Mouse (Mus musculus) adrenal gland, postnatal 14 days (tissue): ENCODE measurements at regions not wholly inside any gene's neighbourhood (a gene's known extent, or its start where the extent isn't known, plus 50 kb on each side); places are given as distances from the start of the nearest gene placed in this dataset.
"Not testable (repeated sequence)": the region's sequence is repeated elsewhere in the genome, so short reads cannot be mapped to it uniquely, and the experiment has no call there.

Experiments
- DNase-seq: peaks from one replicate; pipeline ENCODE4 v3.0.0; 2021; ENCODE audit warnings: mixed read lengths

DNA sequence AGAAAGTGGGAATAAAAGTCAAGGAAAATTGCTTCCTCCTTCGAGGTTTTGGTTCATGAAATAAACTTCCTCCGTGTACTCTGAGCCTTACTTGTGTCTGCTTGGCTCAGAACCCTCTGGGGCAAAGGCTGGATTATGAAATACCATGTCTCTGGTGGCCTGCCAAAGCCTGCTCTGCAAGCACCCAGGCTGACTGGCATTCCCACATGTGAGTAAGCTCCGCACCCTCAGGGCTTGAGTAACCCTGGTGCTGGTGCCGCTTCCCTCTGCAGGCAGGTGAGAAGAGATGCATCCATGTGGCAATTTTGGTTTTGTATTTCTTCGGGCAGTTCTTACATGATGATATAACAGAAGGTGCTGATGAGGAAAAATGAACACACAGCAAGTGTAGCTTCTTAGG is 66.0 kb downstream of the Nr2f2 start:
- peak; percentile 85 for DNase-seq

DNA sequence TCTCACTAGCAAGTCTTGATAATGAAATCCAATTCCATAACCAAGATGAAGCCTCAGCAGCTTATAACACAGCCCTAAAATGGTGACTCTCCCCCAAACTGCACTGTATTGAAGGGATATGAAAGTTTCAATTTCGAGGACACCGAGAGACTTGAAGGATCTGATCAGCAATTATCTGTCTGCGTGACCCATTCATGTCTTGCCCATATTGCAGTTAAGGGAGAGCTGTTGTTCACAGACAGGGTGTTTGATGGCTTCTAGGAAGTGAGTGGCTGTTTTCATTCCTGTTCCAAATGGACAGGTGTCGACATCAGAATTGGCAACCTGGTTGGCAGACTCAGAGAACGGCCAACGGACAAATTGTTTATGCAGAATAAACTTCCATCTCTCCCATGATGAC is 75.1 kb downstream of the Nr2f2 start:
- no peak for DNase-seq

DNA sequence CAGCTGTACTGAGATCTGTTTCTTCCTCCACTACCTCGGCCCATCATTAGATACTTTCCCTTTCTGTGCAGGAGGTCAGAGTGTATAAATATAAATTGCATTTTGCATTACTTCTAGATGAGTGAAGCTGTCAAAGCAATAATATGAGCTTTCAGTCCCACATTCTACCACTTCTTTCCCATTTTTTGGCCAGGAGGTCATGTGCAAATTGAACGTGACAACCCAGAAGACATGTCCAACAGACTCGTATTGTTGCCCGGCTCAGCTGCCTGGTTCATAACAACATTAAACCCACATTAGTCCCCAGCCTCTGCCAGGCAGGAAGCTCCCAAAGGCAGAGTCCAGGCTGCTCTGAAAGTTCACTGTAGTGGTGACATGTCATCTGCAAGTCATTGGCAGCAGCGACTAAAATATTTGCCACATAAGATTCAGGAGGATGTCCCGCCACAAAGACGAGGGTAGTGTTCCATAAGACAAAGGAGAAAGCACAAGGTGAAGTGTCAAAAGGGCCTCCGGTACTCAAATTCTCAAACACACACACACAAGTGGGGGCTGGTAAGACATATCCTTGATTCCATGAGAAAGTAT is 75.7 kb downstream of the Nr2f2 start:
- DNase-seq = no peak

DNA sequence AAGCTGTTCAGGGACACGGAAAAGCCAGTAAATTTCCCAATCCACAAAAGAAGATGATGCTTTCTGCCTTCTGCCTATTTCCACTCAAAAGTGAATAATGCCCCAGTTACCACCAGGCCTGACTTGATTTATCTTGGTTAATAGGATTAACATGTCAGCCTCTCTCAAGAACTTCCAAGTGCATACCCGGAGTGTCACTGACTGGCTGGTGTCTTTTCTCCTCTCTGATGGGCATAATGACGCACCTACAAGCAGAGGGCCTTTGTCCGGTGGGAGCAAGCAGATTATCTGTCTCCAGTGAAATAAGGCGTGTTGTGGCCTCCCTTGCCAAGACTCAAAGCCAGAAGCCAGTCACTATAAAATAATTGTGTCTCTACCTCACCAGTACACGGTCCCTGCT is 76.3 kb downstream of the Nr2f2 start:
- no peak for DNase-seq

DNA sequence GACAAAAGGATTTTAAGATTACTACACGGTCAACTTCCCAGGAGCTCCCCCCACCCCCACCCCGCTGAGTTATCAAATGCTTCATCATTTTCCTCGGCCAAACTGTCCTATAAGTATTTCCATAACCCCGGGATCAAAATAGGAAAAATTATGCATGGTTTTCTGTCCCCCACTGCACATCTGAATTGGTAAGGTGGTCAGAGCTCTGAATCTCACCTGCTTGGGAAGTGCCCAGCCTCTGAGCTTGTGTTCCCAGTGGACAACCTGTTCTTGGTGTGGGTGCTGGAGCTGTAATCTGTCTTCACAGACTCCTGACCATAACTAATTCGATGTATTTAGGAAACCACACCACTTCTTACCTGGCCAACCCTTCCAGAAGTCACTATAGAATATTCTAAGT is 77.9 kb downstream of the Nr2f2 start:
- DNase-seq = no peak

DNA sequence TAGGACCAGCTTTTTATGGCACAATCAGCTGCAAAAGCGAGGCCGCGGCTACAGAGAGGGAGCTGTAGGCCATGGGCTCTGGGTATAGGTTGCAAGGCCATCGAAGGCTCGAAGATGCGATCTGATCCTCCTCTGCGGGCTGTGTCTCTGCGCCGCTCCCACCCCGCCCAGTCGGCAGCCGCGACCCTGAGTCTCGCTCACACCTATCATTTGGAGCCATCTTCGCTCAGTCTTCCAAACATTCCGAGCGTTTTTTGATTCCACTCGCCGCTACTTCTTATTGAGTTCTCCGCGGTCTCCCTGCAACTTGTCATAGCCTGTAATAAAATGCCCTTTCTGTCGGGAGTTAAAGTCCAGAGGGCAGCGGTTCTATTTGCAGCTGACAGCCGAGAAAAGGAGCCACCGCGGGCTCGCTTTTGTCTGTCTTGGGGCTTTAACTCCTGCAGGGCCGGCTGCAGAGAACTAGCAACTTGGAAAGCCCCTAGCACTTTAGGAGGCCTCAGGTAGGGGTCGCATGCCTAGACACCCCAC is 78.6 kb downstream of the Nr2f2 start:
- DNase-seq = peak; percentile 18

DNA sequence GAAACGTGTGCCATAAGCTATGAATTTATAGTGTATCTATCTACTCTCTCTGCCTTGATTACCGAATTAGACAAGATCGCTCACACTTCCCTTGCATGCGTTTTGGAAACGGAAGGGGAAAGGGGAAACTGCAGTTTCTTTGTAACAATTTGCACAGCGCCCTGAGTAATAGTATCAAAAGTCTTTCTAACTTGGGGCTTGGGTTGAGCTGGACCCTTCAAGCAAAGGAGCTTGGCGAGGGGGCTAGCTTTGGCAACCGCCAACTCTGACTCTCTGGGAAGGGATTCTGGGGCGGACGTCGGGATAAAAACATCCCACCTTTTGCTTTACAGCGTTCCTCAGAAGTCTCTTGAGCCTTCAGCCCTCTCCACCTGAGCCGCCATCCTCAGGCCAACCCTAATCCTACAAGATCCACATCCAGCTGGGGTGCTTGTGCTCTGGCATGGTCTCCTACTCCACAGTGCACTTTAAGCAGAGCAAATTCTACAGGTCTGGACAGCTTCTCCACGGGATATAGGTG is 79.6 kb downstream of the Nr2f2 start:
- no peak for DNase-seq

DNA sequence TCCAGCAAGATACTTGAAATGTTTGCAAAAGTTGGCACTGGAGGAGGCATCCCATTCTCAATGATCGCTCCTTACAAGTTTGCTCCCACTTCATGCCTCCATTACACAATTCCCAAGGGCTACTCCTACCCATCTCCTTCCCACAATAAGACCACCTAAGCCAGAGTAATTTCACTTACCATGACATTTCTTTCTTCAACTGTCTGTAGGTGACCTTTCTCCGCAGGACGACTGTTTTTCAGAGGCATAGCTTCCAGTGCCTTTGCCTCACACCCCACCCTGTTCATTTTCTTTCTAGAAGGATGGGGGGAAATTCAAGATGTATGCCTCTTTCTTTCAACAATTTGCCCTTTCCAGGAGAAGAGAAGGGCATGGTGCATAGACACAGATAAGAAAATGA is 81.2 kb downstream of the Nr2f2 start:
- no peak for DNase-seq

- no peak for DNase-seq
Measured at GRCm38 (mm10) chr7:70283836-70284235, 82.7 kb downstream of the Nr2f2 start.

DNA sequence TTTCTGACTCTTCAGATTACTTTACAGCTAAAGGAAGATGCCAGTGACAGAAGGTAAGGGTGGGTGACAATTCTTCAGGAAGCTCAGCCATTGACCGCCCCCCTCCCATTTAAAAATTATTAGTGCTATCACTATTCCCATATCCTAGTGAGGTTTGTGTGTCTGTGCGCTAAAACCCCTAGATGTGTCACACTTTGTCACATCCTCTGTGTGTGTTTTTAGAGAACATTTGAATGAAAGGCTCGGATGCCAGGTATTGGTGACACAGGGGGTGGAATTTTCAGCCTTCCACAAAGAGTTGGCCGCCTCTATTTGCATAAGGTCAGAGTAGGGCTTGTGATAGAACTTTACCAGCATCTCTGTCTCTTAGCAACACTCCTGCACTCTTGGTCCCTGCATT is 83.4 kb downstream of the Nr2f2 start:
- no peak for DNase-seq

- DNase-seq = no peak
Measured at GRCm38 (mm10) chr7:70281891-70282515, 84.5 kb downstream of the Nr2f2 start.

GRCm38 (mm10) chr7:70281381-70281750 is 85.2 kb downstream of the Nr2f2 start:
- DNase-seq = peak; percentile 8

DNA sequence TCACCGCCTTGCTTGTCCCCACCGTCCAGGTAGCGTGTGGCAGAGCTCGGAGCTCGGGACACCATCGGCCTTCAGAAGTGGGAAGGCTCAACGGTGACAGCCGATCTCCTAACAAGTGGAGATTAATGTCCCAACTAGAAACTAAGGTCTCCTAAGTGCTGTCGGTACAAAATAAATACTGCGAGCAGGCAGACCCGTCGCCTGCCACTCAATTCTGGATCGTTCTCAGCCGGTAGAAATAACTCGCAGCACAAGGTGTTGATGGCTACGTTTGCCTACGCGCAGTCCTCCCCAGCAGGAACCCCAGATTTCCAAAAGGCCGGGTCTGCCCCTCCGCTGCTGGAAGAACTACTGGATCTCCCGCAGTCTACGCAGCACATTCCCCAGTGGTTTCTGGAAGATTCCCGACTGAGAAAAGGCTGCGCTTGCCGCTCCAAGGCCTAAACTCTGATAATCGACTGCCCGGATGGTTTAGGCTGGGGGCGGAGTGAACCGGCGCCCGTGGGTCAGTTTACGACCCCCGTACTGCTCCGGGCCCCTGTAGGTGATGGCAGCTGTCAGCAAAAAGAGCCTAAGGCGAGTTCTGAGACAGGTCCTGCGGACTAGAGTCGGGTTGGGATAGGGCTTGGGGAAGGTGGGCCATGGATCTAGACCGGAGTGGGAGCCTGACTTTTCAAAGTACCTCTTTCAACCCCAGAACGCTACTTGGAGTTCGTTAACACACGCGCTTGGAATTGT is 85.7 kb downstream of the Nr2f2 start:
- DNase-seq = peak; percentile 16

DNA sequence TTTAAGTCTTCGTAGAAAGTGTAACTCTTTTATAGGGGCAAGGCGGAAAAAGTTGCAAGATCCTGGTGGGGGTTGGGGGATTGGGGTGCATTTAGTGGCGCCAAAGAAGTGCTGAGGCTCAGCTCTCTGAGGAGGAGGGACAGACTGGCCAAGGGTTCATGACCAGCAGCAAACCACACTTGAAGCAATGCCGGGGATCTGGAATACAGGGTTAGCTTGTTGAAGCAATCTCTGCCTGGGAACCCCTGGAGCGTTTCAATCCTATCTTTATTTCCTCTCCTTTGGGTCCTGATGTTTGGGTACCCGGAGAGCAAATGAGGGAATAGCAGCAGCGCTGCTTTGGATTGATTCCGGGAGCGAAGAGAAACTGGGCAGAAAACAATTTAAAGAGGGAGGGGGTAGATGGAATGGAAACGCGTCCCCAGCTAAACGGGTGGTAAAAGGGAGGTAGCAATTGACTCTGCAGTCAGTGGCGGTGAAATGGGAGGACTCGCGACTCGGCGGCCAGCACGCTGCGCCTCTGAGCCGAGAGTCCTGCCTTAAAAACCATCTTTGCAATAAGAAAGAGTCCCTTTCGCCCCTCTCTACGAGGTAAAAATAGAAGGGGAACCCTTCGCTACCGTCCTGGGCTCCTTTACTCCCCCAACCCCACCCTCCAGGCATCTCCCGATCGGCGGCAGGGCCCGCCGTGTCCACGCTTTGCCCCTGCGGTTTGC is 86.5 kb downstream of the Nr2f2 start:
- no peak for DNase-seq

GRCm38 (mm10) chr7:70279101-70279500 is 87.4 kb downstream of the Nr2f2 start:
- DNase-seq = no peak

GRCm38 (mm10) chr7:70276078-70276477 is 90.5 kb downstream of the Nr2f2 start:
- DNase-seq = no peak

DNA sequence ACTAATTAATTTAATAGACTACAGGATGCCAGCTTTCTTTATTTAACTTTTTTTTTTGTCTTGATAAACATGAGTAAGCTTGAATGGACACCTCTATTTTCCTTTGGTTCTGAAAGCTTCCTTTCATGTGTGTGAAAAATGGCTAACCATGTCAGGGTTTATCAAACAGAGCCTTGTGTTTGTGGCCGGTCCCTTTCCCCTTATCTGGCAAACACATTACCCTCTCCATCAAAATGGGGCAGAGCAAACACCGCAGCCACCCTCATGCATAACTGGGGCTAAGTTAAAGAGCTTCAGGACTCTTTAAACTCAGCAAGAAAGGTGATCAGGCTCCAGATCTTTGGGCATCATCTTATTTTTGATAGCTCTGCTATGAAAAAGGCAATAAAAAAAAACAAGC is 92.2 kb downstream of the Nr2f2 start:
- DNase-seq = no peak

GRCm38 (mm10) chr7:70267075-70267474 is 99.5 kb downstream of the Nr2f2 start:
- peak; percentile 79 for DNase-seq

GRCm38 (mm10) chr7:70256806-70257205 is 109.7 kb downstream of the Nr2f2 start:
- no peak for DNase-seq

DNA sequence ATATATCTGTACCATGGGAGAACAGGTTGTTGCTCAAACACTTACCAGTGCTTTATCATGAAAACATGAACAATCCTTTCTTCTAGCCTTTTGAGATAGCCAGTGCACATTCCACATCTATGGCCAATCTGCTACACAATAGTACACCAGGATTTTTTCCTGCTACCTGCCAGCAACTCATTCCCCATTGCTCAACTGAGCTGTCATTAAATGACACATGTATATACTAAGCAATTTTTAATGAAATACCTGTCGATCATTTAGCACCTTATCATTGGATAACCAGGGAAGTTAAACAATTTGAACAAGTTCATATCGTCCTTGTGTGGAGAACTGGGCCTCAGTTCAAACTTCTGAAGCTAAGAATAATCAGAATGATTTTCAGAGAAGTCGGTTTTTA is 111.5 kb downstream of the Nr2f2 start:
- no peak for DNase-seq

GRCm38 (mm10) chr7:70253275-70253674 is 113.3 kb downstream of the Nr2f2 start:
- no peak for DNase-seq

- not testable (repeated sequence) for DNase-seq
Measured at GRCm38 (mm10) chr7:70239059-70239458, 127.5 kb downstream of the Nr2f2 start.

GRCm38 (mm10) chr7:70219310-70219709 is 147.2 kb downstream of the Nr2f2 start:
- no peak for DNase-seq
